Mouse (Mus musculus) testis, adult 2 months (tissue): ENCODE results near the gene Gm5678. TPM values are rescaled to one million over a fixed set of nuclear protein-coding genes. Genes with fewer than 3 reads are reported as not detected.

Experiments used
- H3K27ac ChIP-seq: fragments of 200-500 bp; 2 replicates; pipeline ENCODE4 v1.5.1; 2012; ENCODE audit warnings: low read depth, low read length; ENCODE audit not compliant: control insufficient read depth, insufficient read depth
- H3K27me3 ChIP-seq: fragments of 200-500 bp; 2 replicates; pipeline ENCODE4 v1.6.1; 2012; ENCODE audit warnings: mild to moderate bottlenecking, low read length, moderate library complexity; ENCODE audit not compliant: control insufficient read depth, insufficient read depth
- H3K36me3 ChIP-seq: fragments of 200-500 bp; 2 replicates; pipeline ENCODE4 v1.6.1; 2012; ENCODE audit warnings: mild to moderate bottlenecking, low read length; ENCODE audit not compliant: control insufficient read depth, insufficient read depth
- H3K4me1 ChIP-seq: fragments of 200-500 bp; 2 replicates; pipeline ENCODE4 v1.6.1; 2012; ENCODE audit warnings: low read length; ENCODE audit not compliant: control insufficient read depth, insufficient read depth
- H3K4me3 ChIP-seq: fragments of 200-500 bp; 2 replicates; pipeline ENCODE4 v1.5.1; 2012; ENCODE audit warnings: low read depth, mild to moderate bottlenecking, low read length, moderate library complexity, mixed read lengths; ENCODE audit not compliant: control insufficient read depth
- CTCF ChIP-seq: fragments of 200-500 bp; IDR thresholded peaks from 2 replicates; pipeline ENCODE4 v1.5.1; 2012; ENCODE audit warnings: low read depth, mild to moderate bottlenecking, inconsistent platforms, low read length, moderate library complexity; ENCODE audit not compliant: control insufficient read depth, insufficient read depth, insufficient replicate concordance
- POLR2A ChIP-seq: fragments of 200-500 bp; IDR thresholded peaks from 2 replicates; pipeline ENCODE4 v1.6.1; 2012; ENCODE audit warnings: low read depth, mild to moderate bottlenecking, inconsistent platforms, low read length, moderate library complexity; ENCODE audit not compliant: control insufficient read depth
- polyA plus RNA-seq: library from polyadenylated mRNA; depleted of rRNA; stranded (reverse); fragments of >200 nt; gene quantifications from 2 replicates; pipeline ENCODE4 v1.2.3, GENCODE M21; 2012

Gene Gm5678
- polyA plus RNA-seq, 1 experiment = not detected

- Histone ChIP-seq H3K36me3 (peaks cover 2% of the 10 kb centered on the region; the same call in 1 of the 2 replicates), H3K4me3 (no peak overlapping the region), H3K4me1 (no peaks in the 10 kb centered on the region), H3K27ac (no peak overlapping the region), H3K27me3 (no peaks in the 10 kb centered on the region)
- TF ChIP-seq POLR2A (no peak), CTCF (no peak)
Observed at GRCm38 (mm10) chr16:93590915-93591314, 37.0 kb upstream of the Gm5678 start.

DNA sequence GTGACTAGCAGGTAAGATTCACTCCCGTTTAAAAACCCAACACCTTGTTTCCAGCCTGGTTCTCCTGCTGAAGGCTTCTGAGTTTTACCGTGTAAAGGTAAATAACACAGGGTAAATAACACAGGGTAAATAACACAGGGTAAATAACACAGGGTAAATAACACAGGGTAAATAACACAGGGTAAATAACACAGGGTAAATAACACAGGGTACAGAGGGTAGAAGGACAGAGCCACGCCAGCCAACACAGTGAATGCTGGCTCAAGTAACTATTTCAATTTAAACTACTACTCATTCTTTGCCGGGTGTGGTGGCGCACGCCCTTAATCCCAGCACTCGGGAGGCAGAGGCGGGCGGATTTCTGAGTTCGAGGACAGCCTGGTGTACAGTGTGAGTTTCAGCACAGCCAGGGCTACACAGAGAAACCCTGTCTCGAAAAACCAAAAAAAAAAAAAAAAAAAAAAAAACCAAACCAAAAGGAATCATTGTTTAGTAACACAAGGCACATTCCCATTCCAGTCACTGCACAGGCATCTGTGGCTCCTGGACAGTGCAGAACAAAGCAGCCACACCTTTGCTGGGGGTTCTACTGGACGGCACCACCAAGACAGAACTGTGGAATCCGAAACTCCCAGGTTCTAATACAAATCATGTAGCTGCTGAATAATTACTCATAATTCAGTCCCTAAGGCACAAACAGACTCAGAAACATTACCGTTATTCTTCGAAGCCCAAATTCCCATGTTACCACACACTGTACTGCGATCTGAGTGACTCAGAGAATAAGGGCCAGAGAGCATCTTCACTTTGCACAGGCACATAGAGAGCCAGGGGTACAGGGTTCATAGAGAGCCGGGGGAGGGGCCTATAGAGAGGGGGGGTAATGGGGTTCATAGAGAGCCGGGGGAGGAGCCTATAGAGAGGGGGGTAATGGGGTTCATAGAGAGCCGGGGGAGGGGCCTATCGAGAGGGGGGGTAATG, 36.2 kb upstream of the Gm5678 start:
- H3K4me3 ChIP-seq = no peak overlapping the region
- TF ChIP-seq POLR2A (no peak), CTCF (no peak)
- no peak overlapping the region for H3K27ac ChIP-seq
- H3K27me3 ChIP-seq = no peaks in the 10 kb centered on the region
- peaks cover 2% of the 10 kb centered on the region; the same call in 1 of the 2 replicates for H3K36me3 ChIP-seq
- no peaks in the 10 kb centered on the region for H3K4me1 ChIP-seq

GRCm38 (mm10) chr16:93592711-93593110, 35.2 kb upstream of the Gm5678 start:
- Histone ChIP-seq H3K4me3 (no peak overlapping the region), H3K4me1 (no peaks in the 10 kb centered on the region), H3K27me3 (no peaks in the 10 kb centered on the region), H3K36me3 (peaks cover 2% of the 10 kb centered on the region; the same call in 1 of the 2 replicates), H3K27ac (no peak overlapping the region)
- TF ChIP-seq POLR2A = no peak
- TF ChIP-seq CTCF = no peak

GRCm38 (mm10) chr16:93593406-93593805, 34.5 kb upstream of the Gm5678 start:
- Histone ChIP-seq H3K27ac (no peak overlapping the region), H3K4me3 (no peak overlapping the region), H3K27me3 (no peaks in the 10 kb centered on the region), H3K36me3 (peaks cover 2% of the 10 kb centered on the region), H3K4me1 (no peaks in the 10 kb centered on the region)
- no peak for TF ChIP-seq CTCF
- TF ChIP-seq POLR2A = no peak

GRCm38 (mm10) chr16:93594448-93594847, 33.4 kb upstream of the Gm5678 start:
- Histone ChIP-seq H3K36me3 (no peaks in the 10 kb centered on the region; the same call in none of the 2 replicates), H3K27me3 (no peaks in the 10 kb centered on the region), H3K27ac (no peak overlapping the region), H3K4me1 (no peaks in the 10 kb centered on the region), H3K4me3 (no peak overlapping the region)
- TF ChIP-seq POLR2A (no peak), CTCF (no peak)

GRCm38 (mm10) chr16:93595766-93596165, 32.1 kb upstream of the Gm5678 start:
- TF ChIP-seq POLR2A = no peak
- TF ChIP-seq CTCF = no peak
- H3K36me3 ChIP-seq = no peaks in the 10 kb centered on the region; the same call in none of the 2 replicates

DNA sequence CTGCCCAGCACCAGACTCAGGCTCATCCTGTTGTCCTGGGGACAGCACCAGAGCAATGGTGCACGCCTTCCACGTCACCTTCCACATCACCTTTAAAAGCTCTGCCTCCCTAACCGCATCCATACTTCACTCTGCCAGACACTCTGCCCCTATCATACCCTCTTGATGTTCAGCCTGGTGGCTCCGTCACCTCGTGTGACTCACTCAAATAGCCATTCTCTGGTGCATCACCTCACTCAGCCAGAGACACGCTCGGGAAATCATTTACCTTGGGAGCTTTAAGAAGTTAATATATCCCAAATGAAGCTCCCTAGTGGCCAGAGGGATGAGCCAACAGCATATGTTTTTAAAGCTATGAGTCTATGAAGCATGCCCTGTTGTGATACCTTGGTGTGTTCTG, 31.1 kb upstream of the Gm5678 start:
- Histone ChIP-seq H3K27me3 (no peaks in the 10 kb centered on the region), H3K36me3 (no peaks in the 10 kb centered on the region; the same call in none of the 2 replicates), H3K4me1 (no peaks in the 10 kb centered on the region), H3K4me3 (no peak overlapping the region), H3K27ac (no peak overlapping the region)
- TF ChIP-seq POLR2A (no peak), CTCF (no peak)

More at GRCm38 (mm10) chr16:93595766-93596165, 32.1 kb upstream of the Gm5678 start:
- no peaks in the 10 kb centered on the region for H3K4me1 ChIP-seq
- H3K4me3 ChIP-seq = no peak overlapping the region
- no peak overlapping the region for H3K27ac ChIP-seq
- no peaks in the 10 kb centered on the region for H3K27me3 ChIP-seq
